Mouse (Mus musculus) adipose tissue, adult 10 weeks (tissue): ENCODE data around the gene Fgfr4. TPM values are rescaled to one million over a fixed set of nuclear protein-coding genes. Genes with fewer than 3 reads are reported as not detected.

Experiments
- polyA plus RNA-seq: library from polyadenylated mRNA; stranded (reverse); fragments of 350-450 nt; fragmentation: Illumina TruSeq; extraction: RNeasy Lipid Tissue Mini Kit (QIAGEN cat#74804); gene quantifications from one replicate; pipeline ENCODE4 v1.2.3, GENCODE M21; 2014; ENCODE audit warnings: low read depth, low replicate concordance

Gene Fgfr4
- 4.6 TPM for polyA plus RNA-seq

DNA sequence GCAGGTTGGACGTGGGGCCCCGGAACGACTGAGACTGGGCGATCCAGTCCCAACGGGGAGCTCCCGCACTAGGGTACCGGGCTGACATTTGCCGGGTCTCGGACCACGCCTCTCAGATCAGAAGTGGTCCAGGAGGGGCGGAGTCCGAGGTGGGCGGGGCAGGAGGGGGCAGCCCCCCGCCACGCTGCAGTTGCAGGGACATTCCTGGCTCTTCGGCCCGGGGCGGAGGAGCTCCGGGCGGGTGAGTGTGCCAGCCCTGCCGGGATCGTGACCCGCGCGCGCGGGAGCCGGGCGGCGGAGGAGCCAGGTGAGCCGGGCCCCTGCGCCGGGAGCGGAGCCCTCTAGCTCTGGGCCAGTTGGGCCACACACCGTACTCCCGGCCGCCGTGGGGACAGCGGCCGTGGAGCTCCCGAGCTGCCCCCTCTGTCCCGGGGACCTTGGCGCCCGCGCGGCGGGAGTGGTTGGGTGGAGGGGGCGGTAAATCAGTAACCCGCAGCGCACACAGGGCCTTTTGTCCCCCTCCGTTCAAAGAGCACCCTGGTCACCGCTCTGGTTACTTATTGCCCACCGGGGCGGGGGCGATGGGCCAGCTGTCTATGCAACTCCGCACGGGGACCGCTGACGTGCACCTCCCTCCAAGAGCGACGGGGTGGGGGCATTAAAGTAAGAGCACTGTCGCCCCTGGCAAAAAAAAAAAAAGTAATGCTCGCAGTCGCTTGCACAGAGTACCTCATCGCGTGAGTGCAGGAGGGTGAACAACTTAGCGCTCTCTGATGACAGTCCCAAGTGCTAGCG is at the start of gene Fgfr4:
Gene Fgfr4 (plus strand): TSS at position 20 of the 795 bp plus-strand sequence.

DNA sequence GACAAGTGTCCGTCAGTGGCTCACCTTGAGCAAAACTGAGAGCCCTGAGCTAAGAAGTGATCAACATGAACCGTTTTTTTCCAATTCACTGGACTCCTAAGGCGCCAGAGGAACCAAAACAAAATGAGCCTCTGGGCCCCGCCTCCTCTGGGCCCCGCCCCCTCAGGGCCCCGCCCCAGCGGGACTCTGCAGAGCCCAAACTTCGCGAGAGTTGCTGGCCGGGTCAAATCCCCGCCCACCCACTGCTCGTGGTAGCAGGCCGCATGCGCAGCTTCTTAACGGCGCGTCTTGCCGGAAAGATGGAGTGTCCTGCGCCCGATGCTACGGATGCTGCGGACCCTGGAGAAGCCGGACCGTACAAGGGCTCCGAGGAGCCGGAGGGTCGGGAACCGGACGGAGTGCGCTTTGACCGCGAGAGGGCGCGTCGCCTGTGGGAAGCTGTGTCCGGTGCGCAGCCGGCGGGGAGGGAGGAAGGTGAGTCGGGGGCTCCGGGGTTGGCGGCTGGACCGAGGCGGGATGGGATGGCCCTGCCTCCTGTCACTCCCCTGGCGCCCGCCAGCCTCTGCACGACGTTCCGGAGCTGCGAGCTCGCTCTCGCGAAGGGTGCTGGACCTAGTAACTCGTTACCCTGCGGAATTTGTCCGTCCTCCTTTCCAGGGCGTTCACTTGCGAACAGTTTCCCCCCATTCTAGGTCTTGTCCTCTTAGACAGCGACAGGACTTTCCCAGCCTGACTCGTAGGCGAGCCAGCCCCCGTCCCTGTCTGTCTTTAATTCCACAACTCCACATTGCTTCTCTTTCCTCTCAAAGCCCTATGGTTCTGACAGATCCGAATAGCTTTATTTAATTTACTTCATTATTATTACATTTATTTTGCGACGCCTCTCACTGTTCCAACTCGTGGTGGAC is 47.1 kb upstream of the Fgfr4 start, which contains the start of gene Zfp346:
Gene Zfp346 (plus strand): TSS at position 267 of the 908 bp plus-strand sequence.

DNA sequence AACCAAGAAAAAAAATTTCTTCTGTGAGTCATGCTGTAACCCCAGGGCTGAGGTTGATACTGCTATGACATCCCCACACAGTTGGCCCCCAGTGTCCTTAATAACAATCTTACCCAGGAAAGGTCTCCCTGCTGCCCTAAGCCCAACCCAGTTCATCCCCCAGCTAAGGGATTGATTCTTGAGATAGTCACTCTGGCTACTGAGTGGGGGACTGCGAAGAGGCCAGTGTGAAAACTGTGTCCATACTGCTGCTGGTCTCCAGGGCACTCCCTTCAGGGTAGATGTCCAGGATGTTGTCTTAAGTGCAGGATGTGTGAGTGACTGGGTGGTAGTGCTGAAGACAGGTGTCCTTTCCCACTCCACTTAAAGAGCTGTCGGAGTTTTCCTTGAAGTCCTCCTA is 19.0 kb upstream of the Fgfr4 start, which contains the start of gene Gm17617:
Gene Gm17617 (minus strand): TSS at position 101 of the 400 bp plus-strand sequence.

DNA sequence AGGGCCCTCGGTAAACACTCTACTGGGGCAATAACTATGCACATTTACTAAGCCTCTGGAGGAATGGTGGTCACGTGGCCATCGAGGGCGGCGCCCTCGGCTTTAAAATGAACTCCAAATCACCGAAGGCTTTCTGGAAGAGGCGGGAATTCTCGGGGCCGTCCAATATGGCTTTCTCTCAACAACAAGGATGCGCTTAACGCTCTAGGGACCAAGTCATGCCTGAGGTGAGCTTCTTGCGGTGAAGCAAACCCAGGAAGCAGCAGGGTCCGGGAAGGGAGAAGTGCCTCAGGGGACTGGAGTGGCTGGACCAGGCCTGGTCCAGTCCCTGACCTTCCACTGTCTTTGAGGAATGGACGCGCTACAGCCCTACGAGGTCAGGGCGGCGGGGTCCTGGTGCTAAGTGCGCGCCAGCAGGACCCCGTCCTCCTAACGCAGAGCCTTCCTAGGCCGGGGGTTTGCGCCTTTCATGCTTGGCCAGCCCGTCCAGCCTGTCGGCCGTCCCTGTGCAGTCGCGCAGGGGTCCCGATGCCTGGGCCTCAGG is 57.3 kb downstream of the Fgfr4 start, which contains the start of gene Nsd1:
Gene Nsd1 (plus strand): TSS at position 134 of the 544 bp plus-strand sequence.

Other genes starting within 250 kb of the Fgfr4 start
- gene Unc5a, start 203.2 kb upstream of the Fgfr4 start, polyA plus RNA-seq: 15.9 TPM
- 3.2 TPM for gene Hk3, start 131.3 kb upstream of the Fgfr4 start, polyA plus RNA-seq
- 38.4 TPM for gene Uimc1, start 52.3 kb upstream of the Fgfr4 start, polyA plus RNA-seq
- 20.3 TPM for gene Zfp346, start 47.3 kb upstream of the Fgfr4 start, polyA plus RNA-seq
- gene Gm17617, start 19.1 kb upstream of the Fgfr4 start, polyA plus RNA-seq: not detected
- gene Nsd1, start 57.1 kb downstream of the Fgfr4 start, polyA plus RNA-seq: 36.5 TPM
- gene Prelid1, start 167.9 kb downstream of the Fgfr4 start, polyA plus RNA-seq: 161 TPM
- 67.2 TPM for gene Rab24, start 169.3 kb downstream of the Fgfr4 start, polyA plus RNA-seq
- 1.2 TPM for gene Mxd3, start 177.2 kb downstream of the Fgfr4 start, polyA plus RNA-seq
- 250 TPM for gene Lman2, start 210.1 kb downstream of the Fgfr4 start, polyA plus RNA-seq
- gene Rgs14, start 217.1 kb downstream of the Fgfr4 start, polyA plus RNA-seq: 2.2 TPM
- gene Slc34a1, start 245.5 kb downstream of the Fgfr4 start, polyA plus RNA-seq: 0.87 TPM